Mouse (Mus musculus): ENCODE data around the gene Cox14.
"Not testable (repeated sequence)": the region's sequence is repeated elsewhere in the genome, so short reads cannot be mapped to it uniquely, and the experiment has no call there.

Cox14 gene

DNA sequence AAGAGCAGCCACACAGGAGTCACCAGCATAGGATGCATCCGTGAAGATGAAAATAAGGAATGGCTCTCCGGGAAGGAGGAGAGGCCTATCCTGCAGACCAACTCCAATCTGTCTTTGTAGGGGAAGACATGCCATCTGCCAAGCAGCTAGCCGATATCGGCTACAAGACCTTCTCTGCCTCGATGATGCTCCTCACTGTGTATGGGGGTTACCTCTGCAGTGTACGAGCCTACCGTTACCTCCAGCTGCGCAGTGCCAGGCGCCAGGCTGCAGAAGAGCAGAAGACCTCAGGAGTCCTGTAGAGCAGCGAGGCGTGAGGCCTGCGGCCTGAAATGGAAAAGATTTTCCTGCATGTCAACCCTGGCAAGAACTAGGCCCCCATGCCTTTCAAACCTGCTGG, 2.1 kb downstream of the Cox14 start:
- no peak for DNase-seq

DNA sequence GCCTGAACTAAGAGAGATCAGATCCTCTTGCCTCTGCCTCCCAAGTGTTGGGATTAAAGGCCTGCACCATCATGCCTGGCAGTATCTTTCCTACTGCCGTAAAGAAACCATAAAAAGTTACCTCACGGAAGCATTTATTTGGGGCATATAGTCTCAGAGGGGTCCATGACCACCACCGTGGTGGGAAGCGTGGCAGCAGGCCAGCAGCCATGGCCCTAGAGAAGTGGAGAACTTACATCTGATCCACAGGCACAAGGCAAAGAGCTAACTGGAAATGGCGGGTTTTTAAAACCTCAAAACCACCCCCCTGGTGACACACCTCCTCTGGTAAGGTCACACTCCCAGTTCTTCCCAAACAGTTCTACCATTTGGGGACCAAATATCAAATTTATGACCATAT, 2.8 kb downstream of the Cox14 start:
- DNase-seq = no peak

DNA sequence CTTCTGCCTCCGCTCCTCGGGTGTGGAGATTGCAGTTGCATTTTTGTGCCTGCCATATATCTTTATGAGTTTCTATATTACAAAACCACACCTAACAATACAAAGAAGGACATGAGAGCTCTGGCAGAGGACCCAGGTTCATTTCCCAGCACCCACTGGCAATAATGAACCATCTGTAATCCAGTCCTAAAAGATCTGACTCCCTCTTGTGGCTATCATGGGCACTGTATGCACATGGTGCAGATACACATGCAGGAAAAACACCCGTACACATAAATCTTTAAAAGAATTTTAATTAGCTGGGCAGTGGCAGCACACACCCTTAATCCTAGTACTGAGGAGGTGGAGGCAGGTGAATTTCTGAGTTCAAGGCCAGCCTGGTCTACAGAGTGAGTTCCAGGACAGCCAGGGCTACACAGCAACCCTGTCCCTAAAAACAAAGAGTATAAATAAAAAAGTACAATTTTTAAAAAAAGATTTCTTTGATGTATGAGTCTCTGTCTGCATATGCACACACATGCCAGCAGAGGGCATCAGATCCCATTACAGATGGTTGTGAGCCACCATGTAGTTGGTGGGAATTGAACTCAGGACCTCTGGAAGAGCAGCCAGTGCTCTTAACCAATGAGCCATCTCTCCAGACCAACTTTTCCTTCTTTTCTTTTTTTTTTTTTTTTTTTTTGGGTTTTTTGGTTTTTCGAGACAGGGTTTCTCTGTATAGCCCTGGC, 3.8 kb downstream of the Cox14 start:
- no peak for DNase-seq

DNA sequence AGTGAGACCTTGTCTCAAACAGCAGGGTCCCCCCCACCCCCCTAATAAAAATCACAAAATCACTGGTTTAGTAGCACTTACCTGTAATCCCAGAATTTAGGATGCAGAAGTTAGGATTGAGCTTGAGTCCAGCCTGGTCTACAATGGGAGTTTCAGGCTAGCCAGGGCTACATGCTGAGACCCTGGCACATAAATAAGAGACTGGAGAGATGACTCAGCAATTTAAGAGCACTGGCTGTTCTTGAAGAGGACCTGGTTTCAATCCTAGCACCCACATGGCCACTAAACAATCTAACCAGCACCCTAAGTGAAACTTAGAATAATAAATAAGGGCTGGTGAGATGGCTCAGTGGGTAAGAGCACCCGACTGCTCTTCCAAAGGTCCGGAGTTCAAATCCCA, 5.7 kb downstream of the Cox14 start:
- DNase-seq = no peak

DNA sequence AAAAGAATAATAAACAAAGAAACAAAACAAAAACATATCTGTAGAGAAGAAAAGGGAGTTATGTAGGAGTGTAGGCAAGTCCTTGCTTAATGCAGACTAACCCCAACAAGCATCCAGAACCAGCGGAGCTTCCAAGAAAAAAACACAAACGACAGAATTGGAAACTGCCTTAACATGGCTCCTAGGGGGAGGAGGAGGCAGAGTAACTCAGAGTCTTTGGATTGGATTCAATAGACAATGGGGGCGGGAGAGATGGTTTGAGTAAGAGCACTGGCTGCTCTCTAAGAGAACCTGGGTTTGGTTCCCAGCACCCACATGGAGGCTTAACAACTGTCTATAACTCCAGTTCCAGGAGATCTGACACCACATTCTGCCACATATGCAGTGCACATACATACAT, 6.3 kb downstream of the Cox14 start:
- DNase-seq = no peak

DNA sequence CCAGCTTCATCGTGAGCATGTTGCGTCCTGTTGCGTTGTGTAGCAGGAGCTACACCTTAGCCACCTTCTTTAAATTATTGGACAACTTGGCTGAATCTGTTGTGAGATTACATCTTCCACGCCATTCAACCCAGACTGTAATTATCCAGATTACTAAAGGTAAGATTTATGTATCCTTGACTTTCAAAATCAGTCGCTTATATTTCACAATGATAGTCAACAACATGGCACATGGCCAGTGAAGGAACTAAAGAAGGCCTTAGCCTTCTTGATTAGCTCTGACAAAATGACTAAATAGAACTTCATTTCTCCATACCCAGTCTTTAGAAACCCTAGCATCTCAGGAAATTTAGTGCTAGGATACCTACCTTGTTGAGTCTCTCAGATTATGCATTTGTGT, 7.8 kb downstream of the Cox14 start:
- DNase-seq = no peak

DNA sequence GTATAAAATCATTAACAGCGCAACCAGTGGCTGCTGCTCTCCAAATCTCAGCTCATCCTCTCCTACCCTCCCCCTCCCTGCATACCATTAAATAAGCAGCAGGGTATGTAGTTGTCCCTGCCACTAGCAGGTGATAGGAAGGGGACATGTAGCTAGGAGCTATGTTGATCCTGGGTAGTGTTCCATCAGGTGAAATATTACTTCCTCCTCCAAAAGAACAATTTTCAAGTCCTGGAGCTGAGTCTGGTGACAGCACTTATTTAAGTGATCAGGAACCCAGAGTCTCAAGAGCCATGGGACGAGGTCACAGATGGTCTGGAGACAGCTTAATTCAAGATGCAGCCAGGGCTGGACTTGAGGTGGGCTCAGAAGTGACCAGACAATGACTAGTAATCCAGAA, 10.2 kb downstream of the Cox14 start:
- DNase-seq = peak; percentile 100

DNA sequence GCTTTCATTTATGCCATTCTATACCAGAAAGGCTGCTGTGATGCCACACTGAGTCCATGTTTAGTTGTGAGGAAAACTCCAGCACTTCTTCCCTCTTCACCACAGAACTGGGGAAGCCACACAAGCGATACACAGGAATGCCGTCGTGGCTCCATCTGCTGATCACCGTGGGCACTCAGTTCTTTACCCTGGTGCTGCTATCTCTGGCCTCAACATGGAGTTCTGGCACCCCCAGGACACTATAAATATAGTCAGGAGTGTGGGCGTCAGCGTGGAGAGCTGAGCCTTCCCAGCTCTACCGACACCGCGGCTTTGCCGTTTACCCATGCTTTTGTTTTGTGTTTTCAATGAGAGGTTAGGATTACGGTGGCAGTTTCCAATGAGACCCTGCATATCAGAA, 11.3 kb downstream of the Cox14 start:
- DNase-seq = no peak

DNA sequence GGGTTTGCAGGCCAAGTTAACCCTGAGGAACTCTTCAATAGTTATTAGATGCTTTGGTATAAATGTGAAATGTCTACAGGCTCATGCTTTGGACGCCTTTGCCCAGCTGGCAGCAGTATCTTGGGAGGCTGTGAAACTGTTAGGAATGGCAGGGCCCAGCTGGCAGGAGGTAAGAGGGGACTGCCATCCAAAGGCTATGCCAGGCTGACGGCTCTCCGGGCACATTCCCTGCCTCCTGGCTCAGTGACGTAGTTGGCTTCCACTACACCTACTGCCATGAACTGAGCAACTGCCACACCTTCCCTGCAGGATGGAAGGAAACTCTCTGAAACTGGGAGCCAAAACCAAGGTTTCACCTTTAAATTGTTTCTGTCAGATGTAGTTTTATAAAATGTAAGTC, 14.8 kb downstream of the Cox14 start:
- no peak for DNase-seq

DNA sequence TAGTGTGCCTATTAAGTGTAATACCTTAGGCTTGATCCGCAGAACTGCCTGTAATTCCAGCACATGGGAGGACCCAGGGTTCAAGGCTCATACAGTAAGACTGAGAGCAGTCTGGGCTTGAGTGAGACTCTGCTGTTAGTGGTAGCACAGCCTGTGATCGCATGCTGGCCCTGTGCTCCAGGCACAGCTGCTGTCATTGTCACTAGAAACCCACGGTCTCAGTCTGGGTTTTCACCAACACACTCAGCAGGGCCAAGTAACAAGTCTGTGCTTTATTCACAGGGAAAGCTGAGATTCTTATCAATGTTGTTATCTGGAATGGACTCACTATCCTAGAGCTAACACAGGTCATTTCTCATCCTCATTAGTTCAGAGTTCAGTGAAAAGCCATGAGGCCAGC, 28.8 kb downstream of the Cox14 start:
- DNase-seq = no peak

DNA sequence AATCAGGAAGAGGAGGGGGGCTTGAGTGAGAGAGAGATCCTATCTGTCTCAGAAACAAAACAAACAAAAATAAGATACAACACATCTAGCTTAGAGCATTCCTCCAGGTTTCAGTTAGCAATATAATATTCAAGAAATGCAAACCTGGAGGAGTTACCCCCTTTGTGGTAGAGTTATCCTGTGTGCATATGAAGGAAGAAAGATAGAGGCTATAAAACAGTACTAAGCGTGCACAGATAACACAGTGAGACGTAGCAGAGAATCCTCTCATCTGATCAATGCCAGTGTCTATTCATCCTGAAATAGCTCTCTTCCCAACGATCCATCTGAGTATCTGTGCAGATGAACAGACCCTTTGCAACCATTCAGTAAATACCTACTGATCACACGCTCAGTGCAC, 42.0 kb downstream of the Cox14 start:
- no peak for DNase-seq

DNA sequence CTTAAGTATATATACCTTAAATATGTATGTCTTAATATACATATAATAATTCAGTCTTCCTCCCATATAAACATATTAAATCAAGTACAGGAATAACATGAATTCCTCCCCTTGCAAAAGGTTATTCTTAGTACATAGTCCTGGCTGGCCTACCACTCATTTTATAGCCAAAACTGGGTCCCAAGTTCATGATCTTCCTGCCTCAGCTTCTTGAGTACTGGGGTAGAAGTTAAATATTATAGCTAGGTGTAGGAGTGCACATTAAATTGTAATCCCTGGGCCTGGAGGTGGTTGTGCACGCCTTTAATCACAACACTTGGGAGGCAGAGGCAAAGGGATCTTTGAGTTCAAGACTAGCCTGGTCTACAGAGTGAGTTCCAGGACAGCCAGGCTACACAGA, 43.3 kb downstream of the Cox14 start:
- DNase-seq = no peak

DNA sequence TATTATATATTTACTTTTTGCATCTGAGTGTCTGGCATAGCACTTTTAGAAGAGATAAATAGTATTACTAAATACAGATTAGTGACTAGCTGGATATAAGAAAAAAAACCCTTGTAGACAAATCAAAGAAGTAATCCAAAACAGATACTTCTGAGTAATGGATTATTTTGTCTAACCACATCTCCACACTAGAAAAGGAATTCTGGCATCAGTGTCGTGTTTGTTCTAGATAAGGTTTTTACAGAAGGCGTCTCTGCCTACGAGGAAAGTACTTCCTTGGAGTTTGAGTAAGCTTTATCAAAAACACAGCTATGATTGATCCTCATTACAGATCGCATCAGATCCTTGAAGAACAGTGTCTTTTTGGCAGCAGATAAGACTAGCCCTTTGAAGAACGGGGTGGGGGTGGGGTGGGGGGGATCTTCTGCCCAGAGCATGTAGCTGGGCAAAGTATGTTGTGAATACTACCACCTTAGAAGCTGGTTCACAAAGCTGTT, 45.6 kb downstream of the Cox14 start:
- DNase-seq = no peak

DNA sequence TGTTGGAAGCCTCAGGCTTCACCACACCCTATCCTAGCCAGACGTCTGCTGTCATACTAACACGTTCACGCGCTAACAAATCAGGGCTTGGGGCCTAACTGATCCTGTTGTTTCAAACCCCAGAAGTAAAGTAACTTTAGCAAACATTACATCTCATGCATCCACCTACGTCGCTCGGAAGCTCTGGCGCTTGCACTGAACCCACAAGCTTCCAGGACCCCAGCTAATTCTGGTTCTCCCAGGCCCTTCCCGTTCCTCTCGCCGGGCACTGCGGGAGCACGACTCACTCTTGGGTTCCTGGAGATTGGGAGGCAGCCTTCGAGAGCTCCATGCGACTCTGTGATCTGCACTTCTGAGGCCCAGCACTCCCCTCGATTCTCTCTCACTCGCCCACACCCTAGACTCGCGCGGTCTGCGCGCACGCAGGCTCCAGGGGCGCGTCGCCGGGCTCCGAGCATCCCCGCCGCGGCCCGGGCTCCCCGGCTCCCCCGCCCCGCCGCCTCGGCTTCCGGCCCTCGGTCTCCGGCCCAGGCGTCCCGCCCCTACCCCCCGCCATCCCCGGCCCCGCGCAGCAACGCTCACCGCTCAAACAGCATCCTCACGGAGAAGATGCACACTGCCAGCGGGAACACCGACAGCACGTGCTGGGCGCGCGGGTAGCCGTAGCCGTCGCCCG, 46.3 kb downstream of the Cox14 start:
- no peak for DNase-seq

DNA sequence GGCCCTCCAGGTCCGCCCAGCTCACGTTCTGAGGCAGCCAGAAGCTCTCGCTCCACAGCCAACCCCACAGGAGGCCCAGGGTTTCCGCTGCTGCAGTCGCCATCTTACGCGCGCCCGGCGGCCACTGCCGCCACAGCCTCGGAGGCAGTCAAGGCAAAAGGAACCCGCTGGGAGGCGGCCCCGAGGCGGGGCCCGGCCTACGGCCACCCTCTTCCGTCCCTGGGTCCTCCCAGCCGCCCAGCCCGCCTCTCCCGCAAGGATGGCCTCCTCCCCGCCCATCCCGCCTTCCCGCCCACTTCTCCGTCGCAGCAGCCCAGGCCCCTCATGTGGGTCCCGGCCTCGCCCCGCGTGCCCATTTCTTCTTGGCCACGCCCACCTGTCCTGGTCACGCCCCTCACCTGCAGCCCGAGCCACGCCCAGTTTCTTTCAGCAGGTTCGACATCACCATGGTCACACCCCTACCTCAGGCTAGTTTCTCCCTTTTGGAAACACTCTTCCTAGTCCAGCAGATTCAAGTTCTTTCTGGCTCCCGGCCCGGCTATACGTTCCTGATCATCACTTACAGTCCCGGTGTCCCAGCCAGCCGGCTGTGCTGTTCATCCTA, 47.0 kb downstream of the Cox14 start:
- DNase-seq = peak; percentile 90

DNA sequence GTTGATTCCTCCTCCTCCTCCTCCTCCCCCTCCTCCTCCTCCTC, 47.3 kb downstream of the Cox14 start, which contains the start of gene Cers5:
Cers5 (minus strand) TSS at position 5 of the 44 bp plus-strand sequence.
- not testable (repeated sequence) for DNase-seq

DNA sequence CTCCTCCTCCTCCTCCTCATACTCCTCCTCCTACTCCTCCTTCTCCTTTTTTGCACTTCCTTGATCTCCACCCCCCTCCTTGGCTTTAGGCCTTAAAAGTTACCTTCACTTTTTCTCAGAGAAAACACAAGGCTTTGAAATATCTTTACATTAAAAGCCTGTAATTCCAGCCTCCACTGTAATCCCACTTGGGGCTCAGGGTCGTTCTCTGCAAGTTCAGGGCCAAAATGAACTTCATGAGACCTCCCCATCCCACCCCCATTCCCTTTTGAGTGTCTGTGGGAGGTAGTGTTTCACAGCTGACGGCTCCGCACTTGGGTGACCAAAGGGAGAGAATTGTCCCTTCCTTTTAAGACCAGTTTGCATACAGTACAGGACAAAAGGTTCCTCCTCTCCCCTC, 47.5 kb downstream of the Cox14 start:
- no peak for DNase-seq

All from lung, postnatal 14 days (tissue).